Mouse (Mus musculus): ENCODE measurements around the gene Trabd2b. TPM values are rescaled to one million over a fixed set of nuclear protein-coding genes. Genes with fewer than 3 reads are reported as not detected.

Trabd2b gene
- polyA plus RNA-seq, 1 experiment from 2014 or later, result 5.7 TPM

GRCm38 (mm10) chr4:114494035-114494434 is 87.5 kb downstream of the Trabd2b start:
- Histone ChIP-seq H3K27me3 (ENCODE audit: insufficient read depth, low read length) (no peaks in the 10 kb centered on the region), H3K4me2 (replicated peaks; ENCODE audit: low read depth, low read length) (no peak overlapping the region), H3K27ac (ENCODE audit: low read length) (no peak overlapping the region), H3K36me3 (ENCODE audit: insufficient read depth, low read length) (no peaks in the 10 kb centered on the region), H3K4me1 (ENCODE audit: insufficient read depth, low read length) (0 out of 2 replicates have a peak, but pooled peaks cover 4% of the 10 kb centered on the region), H3K9me3 (ENCODE audit: low read length) (peaks cover 12% of the 10 kb centered on the region), H3K9ac (replicated peaks; ENCODE audit: low read length) (no peak overlapping the region), H3K4me3 (ENCODE audit: low read length) (no peak overlapping the region)
- ATAC-seq (ENCODE audit: low FRiP score, low TSS enrichment), result no peak
- WGBS, result 76% methylated on average over 2 of the region's 2 CpGs

GRCm38 (mm10) chr4:114495688-114496426 is 89.3 kb downstream of the Trabd2b start:
- no peak for ATAC-seq (ENCODE audit: low FRiP score, low TSS enrichment)
- WGBS, result 58% methylated on average over 4 of the region's 4 CpGs

GRCm38 (mm10) chr4:114499650-114500049 is 93.1 kb downstream of the Trabd2b start:
- 65% methylated on average over 1 of the region's 1 CpGs for WGBS
- H3K27ac ChIP-seq (ENCODE audit: low read length), result peak overlapping the region; percentile 39; the same call in 1 of the 2 replicates
- H3K4me1 ChIP-seq (ENCODE audit: insufficient read depth, low read length), result peaks cover 16% of the 10 kb centered on the region
- no peaks in the 10 kb centered on the region; the same call in 1 of the 2 replicates for H3K9me3 ChIP-seq (ENCODE audit: low read length)
- H3K4me3 ChIP-seq (ENCODE audit: low read length), result no peak overlapping the region
- no peaks in the 10 kb centered on the region for H3K27me3 ChIP-seq (ENCODE audit: insufficient read depth, low read length)
- ATAC-seq (ENCODE audit: low FRiP score, low TSS enrichment), result peak; percentile 74
- no peak overlapping the region for H3K4me2 ChIP-seq (replicated peaks; ENCODE audit: low read depth, low read length)
- no peaks in the 10 kb centered on the region for H3K36me3 ChIP-seq (ENCODE audit: insufficient read depth, low read length)
- H3K9ac ChIP-seq (replicated peaks; ENCODE audit: low read length), result no peak overlapping the region

More at GRCm38 (mm10) chr4:114495688-114496426, 89.3 kb downstream of the Trabd2b start:
- Histone ChIP-seq H3K9me3 (ENCODE audit: low read length) (no peaks in the 10 kb centered on the region; the same call in 1 of the 2 replicates), H3K4me3 (ENCODE audit: low read length) (no peak overlapping the region), H3K4me1 (ENCODE audit: insufficient read depth, low read length) (peaks cover 15% of the 10 kb centered on the region), H3K27me3 (ENCODE audit: insufficient read depth, low read length) (no peaks in the 10 kb centered on the region), H3K9ac (replicated peaks; ENCODE audit: low read length) (no peak overlapping the region), H3K4me2 (replicated peaks; ENCODE audit: low read depth, low read length) (no peak overlapping the region), H3K27ac (ENCODE audit: low read length) (no peak overlapping the region), H3K36me3 (ENCODE audit: insufficient read depth, low read length) (no peaks in the 10 kb centered on the region)

- peak; percentile 70 for ATAC-seq (ENCODE audit: low FRiP score, low TSS enrichment)
- Histone ChIP-seq H3K27me3 (ENCODE audit: insufficient read depth, low read length) (no peaks in the 10 kb centered on the region), H3K9me3 (ENCODE audit: low read length) (no peaks in the 10 kb centered on the region; the same call in 1 of the 2 replicates), H3K27ac (ENCODE audit: low read length) (peak overlapping the region; percentile 47; the same call in 1 of the 2 replicates), H3K4me1 (ENCODE audit: insufficient read depth, low read length) (peaks cover 16% of the 10 kb centered on the region), H3K4me2 (replicated peaks; ENCODE audit: low read depth, low read length) (no peak overlapping the region), H3K36me3 (ENCODE audit: insufficient read depth, low read length) (no peaks in the 10 kb centered on the region), H3K9ac (replicated peaks; ENCODE audit: low read length) (no peak overlapping the region), H3K4me3 (ENCODE audit: low read length) (no peak overlapping the region)
- 33% methylated on average over 7 of the region's 7 CpGs for WGBS
Observed at GRCm38 (mm10) chr4:114500317-114500716, 93.8 kb downstream of the Trabd2b start.

- Histone ChIP-seq H3K4me3 (ENCODE audit: low read length) (no peak overlapping the region), H3K36me3 (ENCODE audit: insufficient read depth, low read length) (no peaks in the 10 kb centered on the region), H3K4me1 (ENCODE audit: insufficient read depth, low read length) (peaks cover 16% of the 10 kb centered on the region), H3K4me2 (replicated peaks; ENCODE audit: low read depth, low read length) (no peak overlapping the region), H3K9ac (replicated peaks; ENCODE audit: low read length) (no peak overlapping the region), H3K27ac (ENCODE audit: low read length) (no peak overlapping the region; the same call in 1 of the 2 replicates), H3K27me3 (ENCODE audit: insufficient read depth, low read length) (no peaks in the 10 kb centered on the region), H3K9me3 (ENCODE audit: low read length) (no peaks in the 10 kb centered on the region; the same call in 1 of the 2 replicates)
- ATAC-seq (ENCODE audit: low FRiP score, low TSS enrichment), result no peak
- WGBS, result 82% methylated on average over 1 of the region's 1 CpGs
Observed at GRCm38 (mm10) chr4:114501048-114501447, 94.5 kb downstream of the Trabd2b start.

GRCm38 (mm10) chr4:114501611-114502010 is 95.1 kb downstream of the Trabd2b start:
- no peaks in the 10 kb centered on the region; the same call in 1 of the 2 replicates for H3K9me3 ChIP-seq (ENCODE audit: low read length)
- no peak overlapping the region for H3K4me3 ChIP-seq (ENCODE audit: low read length)
- H3K4me1 ChIP-seq (ENCODE audit: insufficient read depth, low read length), result peaks cover 16% of the 10 kb centered on the region
- 93% methylated on average over 4 of the region's 4 CpGs for WGBS
- no peak for ATAC-seq (ENCODE audit: low FRiP score, low TSS enrichment)
- no peaks in the 10 kb centered on the region for H3K36me3 ChIP-seq (ENCODE audit: insufficient read depth, low read length)
- H3K27ac ChIP-seq (ENCODE audit: low read length), result no peak overlapping the region
- no peak overlapping the region for H3K9ac ChIP-seq (replicated peaks; ENCODE audit: low read length)
- H3K27me3 ChIP-seq (ENCODE audit: insufficient read depth, low read length), result no peaks in the 10 kb centered on the region
- no peak overlapping the region for H3K4me2 ChIP-seq (replicated peaks; ENCODE audit: low read depth, low read length)

- peak; percentile 66; the same call in 1 of the 2 replicates for ATAC-seq (ENCODE audit: low FRiP score, low TSS enrichment)
- Histone ChIP-seq H3K27ac (ENCODE audit: low read length) (no peak overlapping the region), H3K36me3 (ENCODE audit: insufficient read depth, low read length) (no peaks in the 10 kb centered on the region), H3K27me3 (ENCODE audit: insufficient read depth, low read length) (no peaks in the 10 kb centered on the region), H3K9ac (replicated peaks; ENCODE audit: low read length) (no peak overlapping the region), H3K9me3 (ENCODE audit: low read length) (no peaks in the 10 kb centered on the region), H3K4me2 (replicated peaks; ENCODE audit: low read depth, low read length) (no peak overlapping the region), H3K4me1 (ENCODE audit: insufficient read depth, low read length) (peaks cover 16% of the 10 kb centered on the region), H3K4me3 (ENCODE audit: low read length) (no peak overlapping the region)
- WGBS, result 74% methylated on average over 11 of the region's 11 CpGs
Observed at GRCm38 (mm10) chr4:114504227-114505041, 97.9 kb downstream of the Trabd2b start.

GRCm38 (mm10) chr4:114509601-114510000 is 103.1 kb downstream of the Trabd2b start:
- H3K36me3 ChIP-seq (ENCODE audit: insufficient read depth, low read length), result no peaks in the 10 kb centered on the region
- no peak overlapping the region for H3K4me3 ChIP-seq (ENCODE audit: low read length)
- H3K9me3 ChIP-seq (ENCODE audit: low read length), result no peaks in the 10 kb centered on the region
- H3K4me1 ChIP-seq (ENCODE audit: insufficient read depth, low read length), result no peaks in the 10 kb centered on the region
- H3K4me2 ChIP-seq (replicated peaks; ENCODE audit: low read depth, low read length), result no peak overlapping the region
- no peak for ATAC-seq (ENCODE audit: low FRiP score, low TSS enrichment)
- no peaks in the 10 kb centered on the region for H3K27me3 ChIP-seq (ENCODE audit: insufficient read depth, low read length)
- WGBS, result 86% methylated on average over 6 of the region's 6 CpGs
- H3K27ac ChIP-seq (ENCODE audit: low read length), result no peak overlapping the region
- H3K9ac ChIP-seq (replicated peaks; ENCODE audit: low read length), result no peak overlapping the region

GRCm38 (mm10) chr4:114511649-114512048 is 105.1 kb downstream of the Trabd2b start:
- no peak for ATAC-seq (ENCODE audit: low FRiP score, low TSS enrichment)

More at GRCm38 (mm10) chr4:114511649-114512048, 105.1 kb downstream of the Trabd2b start:
- Histone ChIP-seq H3K27ac (ENCODE audit: low read length) (no peak overlapping the region), H3K4me2 (replicated peaks; ENCODE audit: low read depth, low read length) (no peak overlapping the region), H3K36me3 (ENCODE audit: insufficient read depth, low read length) (no peaks in the 10 kb centered on the region), H3K4me3 (ENCODE audit: low read length) (no peak overlapping the region), H3K4me1 (ENCODE audit: insufficient read depth, low read length) (peaks cover 6% of the 10 kb centered on the region; the same call in 1 of the 2 replicates), H3K27me3 (ENCODE audit: insufficient read depth, low read length) (no peaks in the 10 kb centered on the region), H3K9ac (replicated peaks; ENCODE audit: low read length) (no peak overlapping the region), H3K9me3 (ENCODE audit: low read length) (no peaks in the 10 kb centered on the region)
- WGBS, result 91% methylated on average over 3 of the region's 3 CpGs
